Mouse (Mus musculus) olfactory bulb, adult 2 months (tissue): Measurements from ENCODE around the gene Lhfp.

Source experiments
- CTCF ChIP-seq: fragments of 200-500 bp; IDR thresholded peaks from 2 replicates; pipeline ENCODE4 v1.5.1; 2012; ENCODE audit warnings: low read depth, mild to moderate bottlenecking, low read length, moderate library complexity; ENCODE audit not compliant: insufficient read depth
- POLR2A ChIP-seq: fragments of 200-500 bp; IDR thresholded peaks from 2 replicates; pipeline ENCODE4 v1.6.1; 2012; ENCODE audit warnings: mild to moderate bottlenecking, low read depth, low read length, moderate library complexity; ENCODE audit not compliant: insufficient read depth

DNA sequence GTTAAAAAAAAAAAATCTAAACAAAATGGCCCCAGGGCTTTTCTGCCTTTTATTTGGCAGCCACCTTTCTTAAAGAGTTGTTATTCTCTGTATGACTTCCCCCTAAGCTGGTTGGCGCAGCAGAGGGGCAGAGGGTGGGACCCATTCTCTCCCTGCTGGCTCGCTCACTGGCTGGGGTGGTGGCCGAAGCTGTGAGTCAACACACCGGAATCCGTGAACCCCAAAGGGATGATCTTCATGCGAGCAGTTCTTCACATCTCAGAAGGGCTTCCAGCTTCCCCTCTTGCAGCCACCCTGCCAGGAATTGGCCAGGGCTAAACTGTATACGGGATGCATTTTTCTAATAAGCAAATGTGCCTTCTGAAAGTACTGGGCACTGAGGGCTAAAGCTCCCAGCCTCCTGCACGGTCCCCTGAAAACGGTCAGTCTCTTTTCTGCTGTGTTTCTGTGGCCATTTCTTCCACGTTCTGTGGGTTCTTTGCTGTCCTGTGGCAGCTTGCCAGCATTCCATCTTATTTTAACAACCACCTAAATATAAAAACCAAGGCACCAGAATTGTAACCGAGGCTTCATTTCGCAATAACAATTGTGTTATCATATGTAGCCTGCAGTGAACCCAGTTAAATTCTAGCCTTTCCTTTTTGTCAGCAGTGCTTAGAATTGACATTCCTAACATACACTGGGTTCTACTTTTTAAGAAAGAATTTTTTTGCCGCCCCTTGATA is 22.3 kb downstream of the Lhfp start:
- no peak for TF ChIP-seq CTCF
- no peak for TF ChIP-seq POLR2A
